Mouse (Mus musculus) fat pad, adult 2 months (tissue): ENCODE measurements around the gene Ank3.

Experiments
- DNase-seq: peaks from one replicate; pipeline ENCODE4 v3.0.0-alpha.2; 2011; ENCODE audit warnings: low read depth, low spot score; ENCODE audit errors: extremely low read depth

Ank3 gene

GRCm38 (mm10) chr10:69706851-69707788 is 308.5 kb downstream of the Ank3 start:
- DNase-seq: no peak

- no peak for DNase-seq
Observed at GRCm38 (mm10) chr10:69707844-69708550, 309.4 kb downstream of the Ank3 start.

- no peak for DNase-seq
Observed at GRCm38 (mm10) chr10:69709631-69710030, 311.1 kb downstream of the Ank3 start.

- no peak for DNase-seq
Observed at GRCm38 (mm10) chr10:69710802-69711201, 312.2 kb downstream of the Ank3 start.

- no peak for DNase-seq
Observed at GRCm38 (mm10) chr10:69716907-69717306, 318.3 kb downstream of the Ank3 start.

- no peak for DNase-seq
Observed at GRCm38 (mm10) chr10:69719421-69719820, 320.8 kb downstream of the Ank3 start.

- peak; percentile 57 for DNase-seq
Observed at GRCm38 (mm10) chr10:69719901-69720415, 321.4 kb downstream of the Ank3 start.

GRCm38 (mm10) chr10:69720452-69720851 is 321.9 kb downstream of the Ank3 start:
- DNase-seq: no peak

- DNase-seq: no peak
Observed at GRCm38 (mm10) chr10:69720899-69721490, 322.4 kb downstream of the Ank3 start.

GRCm38 (mm10) chr10:69724159-69724558 is 325.6 kb downstream of the Ank3 start:
- no peak for DNase-seq

GRCm38 (mm10) chr10:69725078-69725477 is 326.5 kb downstream of the Ank3 start:
- DNase-seq: no peak

GRCm38 (mm10) chr10:69726265-69726664 is 327.7 kb downstream of the Ank3 start:
- no peak for DNase-seq

- no peak for DNase-seq
Observed at GRCm38 (mm10) chr10:69726806-69727205, 328.2 kb downstream of the Ank3 start.

- no peak for DNase-seq
Observed at GRCm38 (mm10) chr10:69728876-69729275, 330.3 kb downstream of the Ank3 start.

GRCm38 (mm10) chr10:69730351-69730871 is 331.8 kb downstream of the Ank3 start:
- DNase-seq: no peak

- no peak for DNase-seq
Observed at GRCm38 (mm10) chr10:69731341-69731740, 332.8 kb downstream of the Ank3 start.

- DNase-seq: no peak
Observed at GRCm38 (mm10) chr10:69731863-69732262, 333.3 kb downstream of the Ank3 start.

- no peak for DNase-seq
Observed at GRCm38 (mm10) chr10:69736241-69736640, 337.7 kb downstream of the Ank3 start.

- no peak for DNase-seq
Observed at GRCm38 (mm10) chr10:69738741-69739271, 340.2 kb downstream of the Ank3 start.

- no peak for DNase-seq
Observed at GRCm38 (mm10) chr10:69742528-69742927, 344.0 kb downstream of the Ank3 start.

GRCm38 (mm10) chr10:69744181-69744580 is 345.6 kb downstream of the Ank3 start:
- DNase-seq: no peak
